Mouse (Mus musculus): ENCODE results near the gene Btbd19.

The Btbd19 gene

DNA sequence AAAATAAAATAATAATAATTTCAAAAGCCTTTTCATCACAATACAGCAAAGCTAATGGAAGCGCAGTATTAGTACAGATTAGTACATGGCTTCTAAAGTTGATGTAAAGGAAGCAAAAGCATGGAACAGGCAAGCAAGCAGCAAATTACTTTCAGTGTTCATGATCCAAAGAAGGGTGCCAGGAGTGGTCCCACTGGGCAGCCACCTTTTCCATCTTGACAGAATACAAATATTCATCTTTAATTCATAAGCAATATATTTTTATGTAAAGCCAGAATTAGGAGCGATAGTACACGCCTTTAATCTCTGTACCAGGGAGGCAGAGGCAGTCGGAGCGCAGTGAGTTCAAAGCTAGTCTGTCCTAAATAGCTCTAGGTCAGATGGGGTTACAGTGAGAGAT, 5.9 kb downstream of the Btbd19 start:
- in situ Hi-C loops (cut with MboI, MseI) = no loop called here

DNA sequence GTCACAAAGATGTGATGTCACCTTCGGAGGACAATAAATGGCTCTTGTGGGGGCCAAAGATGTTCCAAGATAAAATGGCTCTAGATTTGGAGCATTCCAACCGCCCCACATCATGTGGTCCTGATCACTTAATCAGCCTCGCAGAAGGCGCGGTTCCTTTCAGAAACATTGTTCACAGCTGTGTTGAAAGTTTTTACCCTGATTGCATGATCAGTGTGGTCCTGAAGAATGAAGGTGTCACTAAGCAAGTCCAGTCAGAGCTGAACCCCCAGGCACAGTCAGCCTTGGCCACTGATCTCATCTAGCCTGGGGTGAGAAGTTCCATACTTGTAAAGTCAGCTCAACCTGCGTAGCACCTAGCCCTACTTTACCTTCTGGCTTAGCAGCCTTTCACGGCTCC, 7.6 kb downstream of the Btbd19 start:
- in situ Hi-C loops (cut with MboI, MseI) = no loop called here

DNA sequence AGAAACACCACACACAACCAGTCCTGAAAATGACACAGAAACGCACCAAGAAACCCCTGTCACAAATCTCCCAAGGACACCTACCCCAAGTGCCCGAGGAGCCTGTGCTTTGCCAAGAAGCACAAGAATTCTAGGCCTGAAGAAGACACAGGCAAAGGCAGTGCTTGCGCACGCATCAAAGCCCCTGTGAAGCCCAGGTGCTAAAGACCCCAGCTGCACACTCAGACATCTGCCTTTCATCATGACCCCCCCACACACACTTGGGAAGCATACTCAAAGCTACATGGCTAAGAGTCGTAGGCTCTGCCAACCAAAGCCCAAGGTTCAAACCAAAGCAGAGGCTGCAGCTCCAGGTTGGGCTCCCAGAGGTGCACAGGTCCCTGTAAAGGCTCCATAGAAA, 9.9 kb downstream of the Btbd19 start:
- in situ Hi-C loops (cut with MboI, MseI) = no loop called here

DNA sequence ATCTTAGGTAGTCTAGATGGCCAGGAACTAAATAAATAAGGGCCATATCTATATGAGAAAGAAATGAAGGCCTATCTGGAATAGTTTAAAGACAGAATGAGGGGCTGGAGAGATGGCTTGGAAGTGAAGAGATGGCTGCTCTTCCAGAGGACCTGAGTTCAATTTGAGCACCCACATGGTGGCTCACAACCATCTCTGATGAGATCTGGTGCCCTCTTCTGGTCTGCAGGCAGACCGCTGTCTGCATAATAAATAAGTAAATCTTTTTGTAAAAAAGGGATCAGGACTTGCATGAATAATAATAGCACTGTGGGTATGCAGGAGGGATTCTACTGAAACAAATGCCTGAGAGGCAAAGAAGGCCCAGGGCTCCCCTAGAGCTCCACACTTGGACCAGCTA, 12.3 kb downstream of the Btbd19 start:
- in situ Hi-C loops (cut with MboI, MseI) = no loop called here

DNA sequence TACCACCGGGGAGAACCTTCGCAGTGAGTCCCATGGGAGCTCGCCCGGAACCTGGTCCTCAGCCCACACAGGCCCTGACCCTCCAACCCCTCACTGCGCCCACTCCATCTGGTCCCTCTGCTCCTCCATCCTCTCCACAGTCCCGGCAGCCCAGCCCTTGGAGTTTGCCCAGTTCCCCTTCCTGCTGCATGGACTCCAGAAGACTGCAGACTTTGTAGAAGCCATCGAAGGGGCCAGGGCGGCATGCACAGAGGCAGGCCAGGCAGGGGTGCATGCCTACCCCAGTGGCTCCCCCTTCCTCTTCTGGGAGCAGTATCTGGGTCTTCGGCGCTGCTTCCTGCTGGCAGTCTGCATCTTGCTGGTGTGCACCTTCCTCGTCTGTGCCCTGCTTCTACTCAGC, 14.5 kb downstream of the Btbd19 start:
- in situ Hi-C loops (cut with MboI, MseI) = no loop called here

DNA sequence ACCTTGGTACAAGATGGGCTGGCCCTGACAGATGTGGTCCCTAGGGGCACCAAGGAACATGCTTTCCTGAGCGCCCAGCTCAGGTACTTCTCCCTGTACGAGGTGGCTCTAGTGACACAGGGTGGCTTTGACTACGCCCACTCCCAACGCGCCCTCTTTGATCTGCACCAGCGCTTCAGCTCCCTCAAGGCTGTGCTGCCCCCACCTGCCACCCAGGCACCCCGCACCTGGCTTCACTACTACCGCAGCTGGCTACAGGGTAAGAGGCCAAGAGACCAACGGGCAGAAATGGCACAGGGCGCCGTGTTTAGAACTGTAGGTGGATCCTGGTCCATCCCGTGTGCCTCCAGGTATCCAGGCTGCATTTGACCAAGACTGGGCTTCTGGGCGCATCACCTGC, 15.3 kb downstream of the Btbd19 start:
- in situ Hi-C loops (cut with MboI, MseI) = no loop called here

DNA sequence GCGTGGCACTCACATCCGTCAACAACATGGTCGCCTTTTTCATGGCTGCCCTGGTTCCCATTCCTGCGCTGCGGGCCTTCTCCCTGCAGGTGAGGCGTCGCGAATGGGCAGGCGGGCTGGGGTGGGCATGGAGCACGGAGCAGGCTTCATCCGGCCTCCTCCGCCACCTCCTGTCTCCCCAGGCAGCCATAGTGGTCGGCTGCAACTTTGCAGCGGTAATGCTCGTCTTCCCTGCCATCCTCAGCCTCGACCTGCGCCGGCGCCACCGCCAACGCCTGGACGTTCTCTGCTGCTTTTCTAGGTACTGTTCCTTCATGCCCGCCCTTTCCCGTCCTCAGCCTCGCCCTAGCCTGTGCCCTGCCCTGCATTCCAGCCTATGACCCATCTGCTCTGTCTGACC, 16.2 kb downstream of the Btbd19 start:
- in situ Hi-C loops (cut with MboI, MseI) = no loop called here

DNA sequence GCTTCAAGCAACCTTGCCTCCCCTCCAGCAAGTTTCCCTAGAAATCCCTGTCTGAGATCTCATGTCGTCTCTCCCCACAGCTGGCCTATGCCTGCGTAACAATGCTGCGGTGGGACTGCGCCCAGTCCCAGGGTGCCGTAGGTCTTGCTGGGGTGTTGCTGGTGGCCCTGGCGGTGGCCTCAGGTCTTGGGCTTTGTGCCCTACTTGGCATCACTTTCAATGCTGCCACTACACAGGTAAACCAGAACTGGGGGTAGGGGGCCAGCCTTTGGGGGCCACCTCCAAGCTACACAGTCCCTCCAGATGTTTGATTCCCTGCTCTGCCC, 17.0 kb downstream of the Btbd19 start:
- in situ Hi-C loops (cut with MboI, MseI) = no loop called here

DNA sequence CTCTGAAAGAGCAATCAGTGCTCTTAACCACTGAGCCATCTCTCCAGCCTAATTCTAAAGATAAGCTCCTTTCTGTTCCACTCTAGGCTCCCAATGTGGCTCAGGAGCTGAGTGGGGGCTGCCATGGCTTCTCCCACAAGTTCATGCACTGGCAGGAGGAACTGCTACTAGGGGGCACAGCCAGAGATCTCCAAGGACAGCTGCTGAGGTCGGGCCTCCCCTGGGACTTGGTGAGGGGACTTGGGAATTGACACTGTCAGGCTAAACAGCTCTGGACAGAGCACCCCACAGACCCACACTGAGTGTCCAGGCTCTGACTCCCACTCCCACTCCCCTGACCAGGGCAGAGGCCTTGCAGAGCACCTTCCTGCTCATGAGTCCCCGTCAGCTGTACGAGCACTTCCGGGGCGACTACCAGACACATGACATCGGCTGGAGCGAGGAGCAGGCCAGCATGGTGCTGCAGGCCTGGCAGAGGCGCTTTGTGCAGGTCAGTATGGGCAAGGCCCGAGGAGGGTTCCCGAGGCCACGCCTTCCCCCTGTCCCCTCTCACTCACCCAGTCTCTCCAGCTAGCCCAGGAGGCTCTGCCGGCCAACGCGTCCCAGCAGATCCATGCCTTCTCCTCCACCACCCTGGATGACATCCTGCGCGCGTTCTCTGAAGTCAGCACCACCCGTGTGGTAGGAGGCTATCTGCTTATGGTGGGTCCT, 17.6 kb downstream of the Btbd19 start:
- in situ Hi-C loops (cut with MboI, MseI) = no loop called here

DNA sequence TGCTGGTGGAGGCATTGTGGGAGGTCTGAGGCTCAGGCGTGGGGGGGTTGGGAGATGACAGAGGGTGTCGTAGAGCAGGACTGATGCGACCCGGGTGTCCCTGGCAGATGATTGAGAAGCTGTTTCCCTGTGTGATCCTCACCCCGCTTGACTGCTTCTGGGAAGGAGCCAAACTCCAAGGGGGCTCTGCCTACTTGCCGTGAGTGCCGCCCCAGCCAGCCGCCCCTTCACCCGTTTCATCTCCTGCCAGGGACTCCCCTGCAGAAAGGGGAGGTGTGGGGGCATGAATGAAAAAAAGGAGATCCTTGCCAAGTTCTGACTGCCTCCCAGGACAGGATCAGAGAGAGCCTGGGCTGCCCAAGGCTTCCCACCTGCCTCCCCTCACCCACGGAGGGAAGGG, 20.4 kb downstream of the Btbd19 start:
- in situ Hi-C loops (cut with MboI, MseI) = no loop called here

DNA sequence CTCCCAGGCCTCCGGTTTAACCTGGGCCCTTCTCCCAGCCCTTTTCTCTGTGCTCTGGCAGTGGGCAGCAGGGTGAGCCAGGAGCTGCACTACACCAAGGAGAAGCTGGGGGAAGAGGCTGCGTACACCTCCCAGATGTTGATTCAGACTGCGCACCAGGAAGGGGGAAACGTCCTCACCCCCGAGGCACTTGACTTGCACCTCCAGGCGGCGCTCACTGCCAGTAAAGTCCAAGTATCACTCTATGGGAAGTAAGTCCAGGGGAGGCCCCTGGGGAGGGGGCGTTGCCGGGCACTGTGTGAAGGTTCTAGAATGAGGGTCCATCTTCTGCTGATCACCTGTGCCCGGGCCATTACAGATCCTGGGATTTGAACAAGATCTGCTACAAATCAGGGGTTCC, 20.9 kb downstream of the Btbd19 start:
- in situ Hi-C loops (cut with MboI, MseI) = no loop called here

DNA sequence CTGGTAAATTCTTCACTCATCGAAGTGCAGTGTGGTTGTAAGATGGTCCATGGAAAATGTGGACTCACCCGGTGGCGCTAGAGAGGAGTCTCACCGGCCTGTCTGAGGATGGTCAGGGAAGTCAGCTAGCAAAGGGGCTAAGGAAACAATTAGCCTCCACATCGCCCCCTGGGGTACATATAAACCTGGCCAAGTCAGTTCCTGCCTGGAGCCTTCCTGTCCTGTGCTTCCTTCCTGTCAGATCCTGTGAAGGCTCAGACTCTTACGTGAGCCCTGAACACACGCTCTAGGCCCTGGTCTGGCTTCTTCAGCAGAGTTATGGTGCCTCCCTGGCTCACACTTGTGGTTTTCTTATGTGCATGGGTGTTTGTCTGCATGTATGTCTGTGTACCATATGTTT, 24.3 kb downstream of the Btbd19 start:
- in situ Hi-C loops (cut with MboI, MseI) = no loop called here

DNA sequence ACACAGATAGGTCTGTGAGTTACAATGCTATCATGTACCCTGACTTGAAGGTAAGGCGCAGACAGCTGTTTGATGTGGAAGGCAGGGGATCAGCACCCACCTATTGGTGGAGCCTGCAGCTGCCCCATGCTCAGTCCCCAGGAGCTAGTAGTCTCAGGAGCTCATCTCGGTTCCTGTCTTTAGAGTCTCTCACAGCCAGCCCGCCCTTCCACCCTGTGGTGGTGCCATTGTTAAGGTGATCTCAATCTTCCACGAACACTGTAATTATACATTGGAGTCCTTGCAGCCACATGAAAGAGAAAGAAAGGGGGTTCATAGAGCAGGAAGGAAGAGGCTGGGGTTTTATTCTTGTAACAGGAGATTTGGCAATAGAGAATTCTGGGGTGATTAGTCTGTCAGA, 25.5 kb downstream of the Btbd19 start:
- in situ Hi-C loops (cut with MboI, MseI) = no loop called here

DNA sequence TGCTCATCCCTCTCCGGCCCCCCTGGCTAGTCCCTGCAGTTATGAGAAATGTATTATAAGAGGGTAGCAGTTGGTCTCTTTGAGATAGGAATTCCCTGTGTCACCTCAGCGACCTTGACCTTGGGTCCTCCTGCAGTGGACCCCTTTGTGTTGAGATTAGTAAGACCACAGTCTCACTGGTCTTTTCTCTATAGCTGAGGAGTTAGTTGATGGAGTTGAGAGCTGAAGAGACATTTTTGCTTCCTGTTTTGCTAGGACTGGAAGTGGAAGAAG, 26.8 kb downstream of the Btbd19 start:
- in situ Hi-C loops (cut with MboI, MseI) = loop anchor here (5.0 kb wide), 1 partner anchor 101 kb away; the partner anchor contains the start of gene Hectd3

DNA sequence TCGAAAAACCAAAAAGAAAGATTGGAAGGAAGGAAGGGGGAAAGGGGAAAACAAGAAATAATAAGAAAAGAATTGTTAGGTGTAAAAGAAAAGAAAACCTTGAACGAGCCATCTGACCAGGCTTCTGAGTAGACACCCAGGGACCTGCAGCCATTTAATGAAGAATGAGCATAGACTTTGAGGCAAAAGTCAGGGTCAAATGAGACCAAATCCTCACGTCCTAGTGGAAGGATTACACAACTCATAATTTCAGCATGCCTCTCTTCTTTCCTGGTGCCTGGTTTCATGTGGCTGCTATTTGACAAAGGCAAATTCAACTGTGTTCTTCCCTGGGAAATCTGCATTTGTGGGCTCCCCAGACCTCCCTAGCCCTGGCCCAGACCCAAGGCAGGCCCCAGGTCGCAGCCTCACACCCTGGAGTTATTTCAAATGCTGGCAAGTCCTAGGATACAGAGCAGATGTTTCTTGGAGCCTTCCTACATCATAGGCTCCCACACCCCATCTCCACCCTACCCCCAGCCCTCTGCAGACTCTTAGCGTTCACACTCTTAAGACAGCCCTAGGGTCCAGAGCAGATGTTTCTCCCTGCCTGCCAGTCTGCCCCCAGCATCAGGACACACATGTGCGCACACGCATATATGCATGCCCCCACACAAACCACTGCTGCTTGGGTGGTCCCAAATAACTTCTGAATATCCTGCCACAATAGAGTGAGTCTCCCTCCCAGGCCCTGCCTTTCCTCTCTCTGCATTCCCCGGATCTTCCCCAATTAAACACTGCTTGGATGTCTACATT, 27.4 kb downstream of the Btbd19 start:
- in situ Hi-C loops (cut with MboI, MseI) = loop anchor here (5.0 kb wide), 1 partner anchor 101 kb away; the partner anchor contains the start of gene Hectd3

DNA sequence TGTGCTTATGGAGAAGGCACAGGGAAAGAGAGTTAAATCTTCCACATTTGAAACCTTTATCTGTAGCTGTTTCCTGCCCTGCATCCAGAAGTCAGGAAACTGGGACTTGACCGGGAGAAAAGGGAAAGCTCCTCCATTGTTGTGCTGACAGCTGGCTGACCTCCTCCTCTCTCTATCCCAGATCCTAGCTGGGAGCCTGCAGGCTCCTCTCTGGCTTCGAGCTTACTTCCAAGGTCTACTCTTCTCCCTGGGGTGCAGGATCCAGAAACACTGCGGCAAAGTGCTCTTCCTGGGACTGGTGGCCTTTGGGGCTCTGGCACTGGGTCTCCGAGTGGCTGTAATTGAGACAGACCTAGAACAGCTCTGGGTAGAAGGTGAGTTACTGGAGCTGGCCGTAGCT, 28.9 kb downstream of the Btbd19 start:
- in situ Hi-C loops (cut with MboI, MseI) = loop anchor here (5.0 kb wide), 1 partner anchor 99 kb away; the partner anchor contains the start of gene Hectd3

DNA sequence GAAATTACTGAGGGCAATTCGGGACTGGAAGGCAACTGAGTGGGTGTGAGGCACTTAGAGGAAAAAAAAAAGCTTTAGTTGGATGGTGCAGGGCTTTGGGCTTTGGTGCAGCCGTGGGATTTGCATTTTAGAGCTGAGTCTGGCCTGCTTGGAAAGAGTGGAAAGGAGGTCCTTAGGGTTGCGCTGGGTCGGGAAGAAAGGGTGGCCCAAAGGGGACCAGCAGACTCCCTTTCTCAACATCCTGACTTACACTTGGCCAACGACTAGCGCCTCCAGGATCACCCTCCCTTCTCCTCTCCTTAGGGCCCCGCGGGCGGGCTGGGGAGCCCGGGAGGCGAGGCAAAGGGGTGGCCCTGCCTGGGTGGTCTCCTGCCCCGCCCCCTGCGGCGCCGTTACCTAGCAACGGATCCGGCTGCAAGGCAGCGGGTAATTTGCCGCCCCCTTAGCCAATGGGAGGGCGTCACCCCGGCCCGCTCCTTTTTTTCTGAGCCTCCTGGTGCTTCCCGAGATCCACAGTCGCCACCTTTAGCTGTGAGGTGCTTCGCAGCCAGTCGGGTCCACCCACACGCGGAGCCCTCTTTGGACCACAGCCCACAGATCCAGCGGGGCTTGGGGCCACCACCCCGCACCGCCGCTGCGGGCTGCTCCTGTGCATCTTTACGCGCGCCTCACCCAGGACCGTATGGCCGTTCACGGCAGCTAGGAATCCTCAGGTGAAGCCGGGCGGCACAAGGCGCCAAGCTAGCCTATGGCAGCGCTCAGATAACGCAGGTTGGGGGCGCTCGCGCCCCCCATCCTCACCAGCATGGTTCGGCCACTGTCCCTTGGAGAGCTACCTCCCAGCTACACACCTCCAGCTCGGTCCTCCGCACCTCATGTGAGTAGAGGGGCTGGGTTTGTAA, 29.7 kb downstream of the Btbd19 start, which contains the start of gene Ptch2:
TSS of gene Ptch2 (plus strand) at position 525 of the 902 bp plus-strand sequence.
- in situ Hi-C loops (cut with MboI, MseI) = loop anchor here (5.0 kb wide), 1 partner anchor 99 kb away; the partner anchor contains the start of gene Hectd3

DNA sequence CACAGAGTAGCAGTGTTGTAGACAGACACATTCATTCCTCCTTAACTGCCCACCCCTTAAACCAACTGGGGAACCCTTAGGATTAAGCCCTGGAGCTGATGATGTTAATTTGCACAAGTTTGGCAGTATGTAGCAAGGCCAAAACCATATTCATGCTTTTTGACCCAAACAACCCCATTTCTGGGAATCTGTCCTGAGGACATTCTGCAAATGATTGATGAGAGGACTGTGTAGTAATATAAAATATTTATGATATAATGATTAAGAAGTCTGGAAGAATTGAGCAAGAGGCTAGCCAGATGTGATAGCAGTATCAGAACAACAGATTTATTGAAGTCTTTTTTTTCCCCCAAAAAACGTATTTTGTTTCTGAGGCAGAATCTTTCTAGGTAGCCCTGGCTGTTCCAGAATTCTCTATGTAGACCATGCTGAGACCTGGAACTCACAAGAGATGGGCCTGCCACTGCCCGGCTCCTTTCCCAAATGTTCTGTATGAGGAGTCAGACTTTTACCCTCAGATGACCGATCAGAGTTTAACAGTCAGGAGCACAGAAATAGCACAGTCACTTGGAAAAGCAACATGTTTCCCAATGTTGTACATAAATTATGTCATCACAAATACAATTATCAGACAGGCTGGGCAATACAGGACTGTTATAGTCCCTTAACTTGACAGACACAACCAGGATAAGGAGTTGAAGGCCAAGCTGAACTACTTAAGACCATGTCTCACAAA, 30.7 kb downstream of the Btbd19 start:
- in situ Hi-C loops (cut with MboI, MseI) = loop anchor here (5.0 kb wide), 1 partner anchor 97 kb away; the partner anchor contains the start of gene Hectd3

DNA sequence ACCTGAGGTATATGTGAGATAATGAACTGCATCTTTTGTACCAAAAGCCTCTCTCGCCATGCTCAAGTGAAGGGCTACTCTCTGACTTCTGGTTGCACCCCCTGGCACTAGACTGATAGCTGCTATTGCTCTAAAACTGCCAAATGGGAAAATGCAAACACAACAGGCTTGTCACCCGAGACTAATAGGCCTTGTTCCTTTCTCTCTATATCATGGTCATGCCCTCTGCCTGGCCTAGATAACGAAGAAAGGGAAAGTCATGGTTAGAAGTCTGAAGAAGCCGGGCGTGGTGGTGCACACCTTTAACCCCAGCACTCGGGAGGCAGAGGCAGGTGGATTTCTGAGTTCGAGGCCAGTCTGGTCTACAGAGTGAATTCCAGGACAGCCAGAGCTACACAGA, 34.9 kb downstream of the Btbd19 start:
- in situ Hi-C loops (cut with MboI, MseI) = no loop called here

DNA sequence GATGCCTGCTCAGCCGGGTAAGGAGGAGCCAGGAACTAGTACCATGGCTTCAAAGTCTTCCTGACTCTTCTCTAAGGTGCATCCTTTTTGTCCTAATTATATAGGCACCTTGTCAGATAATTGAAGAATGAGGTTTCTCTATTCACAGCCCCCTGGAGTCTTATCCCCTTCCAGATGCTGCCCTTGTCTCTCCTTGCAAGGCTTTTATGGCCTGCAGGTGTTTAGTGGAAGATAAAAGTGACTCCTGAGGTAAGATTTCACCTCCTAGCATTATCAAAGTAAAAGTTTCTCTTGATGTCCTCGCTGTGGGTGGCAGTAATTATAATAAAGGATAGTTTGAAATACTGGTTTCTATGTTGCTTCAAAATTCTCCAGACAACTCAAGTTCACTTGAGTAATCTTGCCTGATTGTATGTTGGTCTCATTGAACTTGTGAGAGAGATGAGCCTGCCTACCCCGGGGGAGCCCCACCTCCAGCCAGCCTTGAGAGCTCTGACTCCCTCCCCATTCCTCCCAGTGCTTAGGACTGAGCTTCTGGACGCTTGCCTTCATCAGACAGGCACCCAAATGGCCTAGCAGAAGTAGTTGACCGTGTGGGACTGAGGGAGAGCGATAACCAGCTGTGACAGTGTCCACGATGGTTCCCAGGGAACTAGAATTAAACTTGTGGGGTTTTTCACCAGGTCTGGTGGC, 37.4 kb downstream of the Btbd19 start:
- in situ Hi-C loops (cut with MboI, MseI) = no loop called here

DNA sequence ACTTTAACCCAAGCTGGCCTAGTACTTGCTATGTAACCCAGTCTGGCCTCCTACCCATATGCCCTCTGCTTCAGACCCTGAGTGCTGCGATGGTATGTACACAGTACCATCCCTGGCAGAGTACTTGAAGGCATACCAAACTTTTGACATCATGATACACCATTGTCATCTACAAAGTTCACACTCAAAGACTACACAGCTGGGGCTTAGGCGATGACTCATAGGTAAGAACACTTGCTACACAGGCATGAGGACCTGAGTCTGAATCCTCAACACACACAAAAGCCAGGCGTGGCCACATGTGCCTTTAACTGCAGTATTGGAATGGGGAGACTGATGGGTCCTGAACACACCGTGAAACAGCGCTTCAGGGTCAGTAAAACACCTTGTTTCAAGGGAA, 54.3 kb downstream of the Btbd19 start:
- in situ Hi-C loops (cut with MboI, MseI) = no loop called here

Data from T-helper 1 cell (primary cell).